Mouse (Mus musculus) testis, adult 2 months (tissue): ENCODE results near the gene Atxn3.

Experiments used
- CTCF ChIP-seq: fragments of 200-500 bp; IDR thresholded peaks from 2 replicates; pipeline ENCODE4 v1.5.1; 2012; ENCODE audit warnings: low read depth, mild to moderate bottlenecking, inconsistent platforms, low read length, moderate library complexity; ENCODE audit not compliant: control insufficient read depth, insufficient read depth, insufficient replicate concordance
- POLR2A ChIP-seq: fragments of 200-500 bp; IDR thresholded peaks from 2 replicates; pipeline ENCODE4 v1.6.1; 2012; ENCODE audit warnings: low read depth, mild to moderate bottlenecking, inconsistent platforms, low read length, moderate library complexity; ENCODE audit not compliant: control insufficient read depth

GRCm38 (mm10) chr12:101978162-101978561 is 20.1 kb upstream of the Atxn3 start:
- TF ChIP-seq POLR2A (no peak), CTCF (no peak)
